Mouse (Mus musculus) induced T-regulatory cell, adult 2 months (primary cell): ENCODE results near the gene Paqr5.

Source experiments
- DNase-seq: peaks from one replicate; pipeline ENCODE4 v3.0.0-alpha.2; 2012; ENCODE audit warnings: low read depth

The Paqr5 gene

GRCm38 (mm10) chr9:62013316-62014097 lies 13.1 kb downstream of the Paqr5 start:
- DNase-seq = no peak

- no peak for DNase-seq
Measured at GRCm38 (mm10) chr9:62008360-62008759, 18.3 kb downstream of the Paqr5 start.

- DNase-seq = no peak
Measured at GRCm38 (mm10) chr9:62007028-62007427, 19.6 kb downstream of the Paqr5 start.

DNA sequence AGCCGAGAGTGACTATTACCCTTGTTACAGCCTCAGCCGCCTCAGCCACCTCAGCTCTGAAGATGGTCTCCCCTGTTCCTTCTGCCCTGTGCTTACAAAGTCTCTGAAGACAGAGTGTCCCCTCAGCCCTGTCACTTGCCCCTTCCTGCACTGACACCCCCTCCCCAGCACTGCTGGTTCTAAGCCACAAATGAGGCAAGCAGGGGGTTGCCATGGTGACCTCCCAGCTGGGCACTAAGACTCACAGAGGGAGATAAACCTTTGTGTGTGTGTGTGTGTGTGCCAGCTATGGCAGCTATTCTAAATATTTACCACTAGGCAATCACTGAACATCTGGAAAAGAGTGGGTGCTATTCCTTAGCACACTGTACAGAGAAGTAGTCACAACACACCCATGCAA lies 23.0 kb downstream of the Paqr5 start:
- DNase-seq = no peak

GRCm38 (mm10) chr9:61999653-62000420 lies 26.8 kb downstream of the Paqr5 start:
- no peak for DNase-seq

GRCm38 (mm10) chr9:61997860-61998259 lies 28.8 kb downstream of the Paqr5 start:
- no peak for DNase-seq

DNA sequence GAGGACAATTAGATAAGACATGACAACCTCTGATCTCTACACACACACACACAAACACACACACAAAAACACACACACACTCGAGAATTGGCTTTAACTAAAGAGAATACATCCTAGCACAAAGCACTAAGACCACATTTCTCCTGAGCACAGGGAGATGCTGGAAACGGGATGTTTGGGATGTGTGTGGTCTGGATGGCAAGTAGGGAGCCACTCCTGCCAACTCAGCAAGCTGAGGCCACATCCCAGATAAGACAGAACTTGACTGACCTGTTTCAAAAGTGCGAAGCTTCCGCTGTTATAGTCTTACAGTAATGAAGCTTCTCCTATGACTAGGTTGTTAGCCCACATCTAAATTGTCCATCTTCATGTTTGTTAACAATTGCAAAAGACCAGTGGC lies 35.5 kb downstream of the Paqr5 start:
- no peak for DNase-seq

- no peak for DNase-seq
Measured at GRCm38 (mm10) chr9:61990738-61991137, 35.9 kb downstream of the Paqr5 start.

- DNase-seq = peak; percentile 80
Measured at GRCm38 (mm10) chr9:61986055-61986454, 40.6 kb downstream of the Paqr5 start.

DNA sequence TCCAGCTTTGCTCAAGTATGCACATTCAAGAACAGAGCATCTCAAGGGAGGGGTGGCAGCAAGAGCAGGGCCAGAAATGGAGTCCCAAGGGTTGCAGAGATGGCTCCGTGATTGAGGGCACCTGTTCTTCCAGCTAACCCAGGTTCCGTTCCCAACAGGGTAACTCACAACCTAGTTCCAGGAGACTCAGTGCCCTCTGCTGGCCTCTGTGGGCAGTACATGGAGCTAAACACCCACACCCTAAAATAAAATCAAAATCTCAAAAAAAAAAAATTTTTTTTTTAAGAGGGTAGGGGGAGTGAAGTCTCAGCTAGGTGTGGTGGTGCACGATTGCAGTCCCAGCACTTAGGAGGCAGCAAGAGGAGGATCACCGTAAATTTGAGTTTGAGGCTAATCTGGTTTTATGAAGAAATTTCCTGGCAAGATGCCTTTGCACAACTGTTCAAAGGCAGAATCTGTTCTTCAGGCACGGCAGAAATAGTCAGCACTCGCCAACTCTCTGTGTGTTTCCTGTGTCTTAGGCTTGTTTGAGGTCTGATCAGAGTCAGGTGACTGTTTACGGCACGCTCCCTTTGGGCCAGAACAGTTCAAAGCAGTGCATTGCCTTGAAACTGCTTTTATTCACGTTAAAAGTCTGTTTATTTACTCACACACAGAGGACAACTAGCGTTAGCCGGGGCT lies 41.3 kb downstream of the Paqr5 start:
- peak; percentile 79 for DNase-seq

DNA sequence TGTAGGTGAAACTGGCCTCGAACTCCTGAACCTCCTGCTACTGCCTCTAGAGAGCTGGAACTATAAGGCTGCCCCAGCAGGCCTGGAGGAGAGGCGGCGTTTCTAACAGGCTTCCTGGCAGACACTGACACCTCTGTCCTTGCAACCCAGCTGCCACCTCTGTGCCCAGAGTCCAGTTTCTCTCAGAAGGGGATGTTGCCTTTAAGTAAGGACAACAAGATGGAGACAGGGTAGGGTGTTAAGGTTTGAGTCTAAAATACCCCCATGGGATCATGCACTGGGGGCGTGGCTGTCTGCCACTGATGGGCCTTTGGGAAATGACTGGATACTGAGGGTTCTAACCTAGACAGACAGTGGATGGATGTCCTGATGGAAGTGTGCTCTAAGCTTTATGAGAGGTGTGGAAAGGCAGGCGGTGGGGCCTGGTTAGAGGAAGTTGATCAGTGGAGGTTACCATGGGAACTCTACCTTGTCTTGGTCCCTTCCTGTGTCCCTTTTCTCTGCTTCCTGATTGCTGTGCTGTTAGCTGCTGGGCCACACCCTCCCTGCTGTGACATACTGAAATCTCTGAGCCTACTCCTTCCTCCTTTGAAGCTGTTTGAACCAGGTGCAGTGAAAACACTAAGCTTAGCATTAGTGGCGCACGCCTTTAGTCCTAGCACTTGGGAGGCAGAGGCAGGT lies 43.6 kb downstream of the Paqr5 start:
- DNase-seq = peak; percentile 82

- no peak for DNase-seq
Measured at GRCm38 (mm10) chr9:61981876-61982275, 44.8 kb downstream of the Paqr5 start.

- DNase-seq = peak; percentile 53
Measured at GRCm38 (mm10) chr9:61979983-61980382, 46.7 kb downstream of the Paqr5 start.

DNA sequence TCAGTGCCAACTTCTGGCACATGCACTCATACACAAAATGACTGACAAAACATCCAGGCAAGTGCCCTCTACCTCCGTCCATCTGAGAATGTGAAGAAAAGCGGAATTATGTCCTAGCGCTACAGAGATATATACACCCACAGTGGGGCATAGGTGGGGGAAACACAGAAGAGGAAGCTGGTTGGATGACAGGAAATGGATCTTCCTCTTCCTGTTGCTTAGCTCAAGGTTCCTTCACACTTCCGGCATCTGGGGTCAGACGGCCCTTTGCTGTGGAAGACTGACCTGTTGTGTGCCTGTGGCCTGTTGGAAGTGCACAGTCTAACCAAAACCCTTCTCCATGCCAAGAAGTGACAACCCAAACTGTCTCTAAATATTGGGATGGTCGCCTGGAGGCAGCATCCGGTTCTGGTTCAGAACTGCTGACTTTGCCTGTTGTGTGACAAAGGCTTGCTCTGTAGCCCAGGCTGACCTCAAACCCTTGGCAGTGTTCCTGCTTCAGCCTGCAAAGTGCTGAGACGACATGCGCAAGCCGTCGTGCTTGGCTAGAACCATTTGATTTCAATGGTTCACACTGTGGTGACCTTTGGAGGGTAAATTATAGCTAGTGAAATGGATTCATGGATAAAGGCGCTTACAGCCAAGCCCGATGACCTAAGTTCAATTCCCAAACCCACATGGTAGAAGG lies 49.3 kb downstream of the Paqr5 start:
- DNase-seq = no peak

- DNase-seq = no peak
Measured at GRCm38 (mm10) chr9:61972031-61972430, 54.6 kb downstream of the Paqr5 start.

GRCm38 (mm10) chr9:61971045-61971444 lies 55.6 kb downstream of the Paqr5 start:
- DNase-seq = peak; percentile 25

GRCm38 (mm10) chr9:61967357-61967756 lies 59.3 kb downstream of the Paqr5 start:
- DNase-seq = no peak

- no peak for DNase-seq
Measured at GRCm38 (mm10) chr9:61965987-61966386, 60.7 kb downstream of the Paqr5 start.

DNA sequence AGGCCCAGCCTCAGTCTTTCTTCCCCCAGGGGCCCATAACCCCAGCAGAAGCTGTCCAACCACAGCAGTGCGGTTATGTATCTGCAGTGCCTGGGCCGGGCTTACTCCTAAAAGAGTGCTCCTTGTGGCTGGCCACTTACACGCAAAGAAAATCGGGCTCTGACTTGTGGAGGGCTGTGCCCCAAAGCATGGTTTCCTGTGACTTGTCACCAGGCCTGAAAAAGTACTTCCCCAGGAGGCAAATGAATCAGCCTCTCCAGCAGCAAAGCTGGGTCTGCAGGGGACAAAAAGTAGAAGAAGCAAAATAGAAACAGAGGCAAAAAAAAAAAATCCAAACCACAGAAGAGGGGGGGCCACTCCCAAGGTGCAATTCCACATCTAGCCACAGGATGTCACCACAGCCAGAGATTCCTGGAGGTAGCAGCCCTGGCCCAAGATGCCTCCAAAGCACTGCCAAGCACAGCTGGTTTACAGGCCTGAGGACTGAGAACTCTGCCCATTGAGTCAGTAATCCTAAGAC lies 61.2 kb downstream of the Paqr5 start:
- peak; percentile 92 for DNase-seq

DNA sequence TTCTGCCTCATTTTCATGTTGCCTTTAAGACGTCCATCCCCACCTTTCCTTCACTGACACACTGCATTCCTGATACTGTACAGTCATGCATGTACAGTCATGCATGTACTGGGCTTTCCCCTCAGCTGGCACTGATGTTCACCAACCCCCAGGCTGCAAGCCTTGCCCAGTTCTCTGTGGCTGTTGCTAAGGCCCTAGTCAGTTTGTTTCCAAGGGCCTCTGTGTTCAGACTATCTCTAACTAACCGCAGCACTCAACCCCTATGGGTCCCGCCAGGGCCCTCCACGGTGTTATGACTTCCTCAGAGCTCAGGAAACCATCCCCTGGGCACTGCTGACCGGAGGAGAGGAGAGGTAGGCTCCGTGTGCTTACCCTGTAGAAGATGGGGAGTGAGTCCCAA lies 63.3 kb downstream of the Paqr5 start:
- DNase-seq = peak; percentile 53

GRCm38 (mm10) chr9:61961181-61961580 lies 65.5 kb downstream of the Paqr5 start:
- no peak for DNase-seq
